Mouse (Mus musculus) ES-E14 (cell line): ENCODE results near the gene Ccr2. TPM values are rescaled to one million over a fixed set of nuclear protein-coding genes. Genes with fewer than 3 reads are reported as not detected.
"Not testable (repeated sequence)": the region's sequence is repeated elsewhere in the genome, so short reads cannot be mapped to it uniquely, and the experiment has no call there.

Experiments used
- DNase-seq: peaks from one replicate; pipeline ENCODE4 v3.0.0-alpha.2; 2013; ENCODE audit warnings: low read depth, low spot score
- H3K27ac ChIP-seq: 2 replicates; pipeline ENCODE4 v1.5.1; 2012; ENCODE audit warnings: low read depth, mild to moderate bottlenecking, low read length, moderate library complexity, mixed read lengths; ENCODE audit not compliant: poor library complexity, insufficient read depth, severe bottlenecking
- H3K36me3 ChIP-seq: 2 replicates; pipeline ENCODE4 v1.6.1; 2012; ENCODE audit warnings: mild to moderate bottlenecking, low read length, moderate library complexity, mixed read lengths; ENCODE audit not compliant: control insufficient read depth, poor library complexity, insufficient read depth, severe bottlenecking
- H3K4me1 ChIP-seq, 2 experiments: fragments of 150-350 bp in 1 of 2; sonication (generic) in 1 of 2; 2 replicates each; pipeline ENCODE4 v1.6.1; 2012; ENCODE audit warnings: low read length in 2 of 2, mild to moderate bottlenecking in 1 of 2, mixed read lengths in 1 of 2; ENCODE audit not compliant: control insufficient read depth in 2 of 2, insufficient read depth in 2 of 2, poor library complexity in 1 of 2
- H3K4me3 ChIP-seq, 2 experiments: fragments of 150-350 bp in 1 of 2; sonication (generic) in 1 of 2; 2 replicates each; pipeline ENCODE4 v1.5.1; 2012; ENCODE audit warnings: low read length in 2 of 2, low read depth in 1 of 2, mild to moderate bottlenecking in 1 of 2, mixed read lengths in 1 of 2; ENCODE audit not compliant: insufficient read depth in 1 of 2, poor library complexity in 1 of 2, severe bottlenecking in 1 of 2
- H3K9ac ChIP-seq: 2 replicates; pipeline ENCODE4 v1.6.1; 2012; ENCODE audit warnings: low read depth, mild to moderate bottlenecking, low read length, mixed read lengths; ENCODE audit not compliant: poor library complexity, insufficient read depth, severe bottlenecking
- H3K9me3 ChIP-seq: fragments of 150-350 bp; sonication (generic); 2 replicates; pipeline ENCODE4 v1.6.1; 2012; ENCODE audit warnings: low read depth, mild to moderate bottlenecking, low read length; ENCODE audit not compliant: control insufficient read depth, insufficient read depth
- CHD2 ChIP-seq: IDR thresholded peaks from 2 replicates; pipeline ENCODE4 v1.6.1; 2014; ENCODE audit warnings: mild to moderate bottlenecking, low read depth, low read length, inconsistent platforms
- HCFC1 ChIP-seq: IDR thresholded peaks from 2 replicates; pipeline ENCODE4 v1.6.1; 2012; ENCODE audit warnings: low read length, inconsistent platforms, borderline replicate concordance; ENCODE audit not compliant: insufficient read depth
- MAFK ChIP-seq: IDR thresholded peaks from 2 replicates; pipeline ENCODE4 v1.6.1; 2014; ENCODE audit warnings: mild to moderate bottlenecking, low read depth, low read length, inconsistent platforms; ENCODE audit not compliant: insufficient read depth
- ZC3H11A ChIP-seq: IDR thresholded peaks from 2 replicates; pipeline ENCODE4 v1.6.1; 2012; ENCODE audit warnings: low read depth, mild to moderate bottlenecking, inconsistent platforms, low read length, borderline replicate concordance
- ZNF384 ChIP-seq: IDR thresholded peaks from 2 replicates; pipeline ENCODE4 v1.6.1; 2012; ENCODE audit warnings: low read depth, low read length, inconsistent platforms
- in situ Hi-C, 2 experiments: fragments of 600-800 bp; cut with MboI; formaldehyde crosslinking; loops; one replicate each; pipeline ENCODE4 v1.15.1; 2025; ENCODE audit warnings: low sequenced_read_pairs in 2 of 2, inconsistent platforms in 1 of 2; ENCODE audit not compliant: unreplicated experiment in 2 of 2
- total RNA-seq: library from RNA; depleted of rRNA; stranded (reverse); fragments of 300-350 nt; gene quantifications from 2 replicates; pipeline ENCODE4 v1.2.3, GENCODE M21; 2012; rRNA removed

The Ccr2 gene
- total RNA-seq: not detected in 2 replicates

GRCm38 (mm10) chr9:124101723-124102122 is at the start of gene Ccr2:
Gene Ccr2, plus strand, starts transcription at chr9:124101950.
- no peaks in the 10 kb centered on the region for H3K36me3 ChIP-seq
- H3K9me3 ChIP-seq: no peaks in the 10 kb centered on the region
- in situ Hi-C loops: no loop called here
- no peak within 1 kb of the TSS for H3K4me3 ChIP-seq
- H3K9ac ChIP-seq: no peak within 1 kb of the TSS
- no peak within 1 kb of the TSS for H3K27ac ChIP-seq
- H3K4me1 ChIP-seq: no peaks in the 10 kb centered on the region
- no peak for DNase-seq
- TF ChIP-seq ZC3H11A (no peak), CHD2 (no peak), MAFK (no peak), ZNF384 (no peak), HCFC1 (no peak)

DNA sequence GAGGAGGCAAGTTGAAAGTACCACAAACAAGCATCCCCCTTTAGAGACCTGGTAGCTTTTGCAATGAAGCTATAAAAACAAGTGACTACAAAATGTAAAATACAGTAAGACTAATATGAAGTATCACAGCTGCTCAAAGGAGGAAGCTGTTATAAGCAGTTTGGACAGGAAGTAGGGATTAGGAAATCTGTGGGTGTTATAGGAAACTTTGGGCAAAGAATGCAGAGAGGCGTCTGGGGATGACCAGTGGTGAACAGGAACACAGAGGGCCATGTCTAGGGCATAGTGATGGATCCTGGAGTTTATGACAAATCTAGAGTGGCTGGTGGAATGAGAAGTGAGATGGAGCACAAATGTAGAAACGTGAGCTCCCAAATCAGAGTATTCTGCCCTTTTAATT is 48.2 kb upstream of the Ccr2 start:
- H3K9me3 ChIP-seq: no peaks in the 10 kb centered on the region
- in situ Hi-C loops: no loop called here

DNA sequence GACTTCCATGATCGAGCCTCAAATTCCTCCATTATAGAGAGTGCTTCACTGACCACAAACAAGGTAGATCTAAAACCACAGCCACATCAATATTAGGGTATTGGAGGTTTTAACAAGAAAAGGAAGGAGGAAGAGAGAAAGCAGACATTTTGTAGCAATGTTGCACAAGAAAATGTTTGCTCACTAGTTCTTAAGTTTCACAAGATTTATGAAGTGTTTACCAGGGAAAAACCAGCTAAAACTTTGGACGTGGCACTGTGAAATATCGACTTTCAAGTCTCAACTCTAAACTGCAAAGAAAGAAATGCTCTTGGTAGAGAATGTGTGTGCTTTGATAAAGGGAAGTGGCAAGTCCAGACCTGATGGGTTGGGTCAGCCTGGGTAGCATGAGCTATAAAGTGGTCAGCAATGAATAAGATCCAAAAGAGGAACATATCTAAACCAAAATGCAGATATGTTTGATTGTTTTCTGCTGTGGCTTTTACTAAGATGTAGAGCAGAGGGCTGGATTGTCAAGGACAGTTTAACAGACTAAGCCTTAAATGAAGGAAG is 45.5 kb upstream of the Ccr2 start:
- in situ Hi-C loops: no loop called here
- H3K9me3 ChIP-seq: no peaks in the 10 kb centered on the region
- no peak for DNase-seq
- TF ChIP-seq HCFC1 (no peak), ZC3H11A (no peak), MAFK (no peak), ZNF384 (no peak), CHD2 (no peak)
- H3K36me3 ChIP-seq: no peaks in the 10 kb centered on the region
- H3K4me1 ChIP-seq: no peaks in the 10 kb centered on the region
- H3K27ac ChIP-seq: no peak overlapping the region
- H3K4me3 ChIP-seq: no peak overlapping the region
- H3K9ac ChIP-seq: no peak overlapping the region

More for the DNA sequence above, 48.2 kb upstream of the Ccr2 start:
- no peak for DNase-seq
- no peak for TF ChIP-seq HCFC1
- no peak for TF ChIP-seq CHD2
- TF ChIP-seq MAFK: no peak
- no peak for TF ChIP-seq ZC3H11A
- Histone ChIP-seq H3K4me3 (no peak overlapping the region), H3K4me1 (no peaks in the 10 kb centered on the region), H3K36me3 (no peaks in the 10 kb centered on the region), H3K27ac (no peak overlapping the region), H3K9ac (no peak overlapping the region)

GRCm38 (mm10) chr9:124059660-124060352 is 41.9 kb upstream of the Ccr2 start:
- no peak overlapping the region for H3K9ac ChIP-seq
- no peak overlapping the region for H3K27ac ChIP-seq
- no peaks in the 10 kb centered on the region for H3K36me3 ChIP-seq
- H3K4me1 ChIP-seq: no peaks in the 10 kb centered on the region
- in situ Hi-C loops: no loop called here
- TF ChIP-seq ZNF384 (no peak), ZC3H11A (no peak), CHD2 (no peak), HCFC1 (no peak), MAFK (no peak)
- H3K9me3 ChIP-seq: no peaks in the 10 kb centered on the region
- no peak for DNase-seq
- H3K4me3 ChIP-seq: no peak overlapping the region

DNA sequence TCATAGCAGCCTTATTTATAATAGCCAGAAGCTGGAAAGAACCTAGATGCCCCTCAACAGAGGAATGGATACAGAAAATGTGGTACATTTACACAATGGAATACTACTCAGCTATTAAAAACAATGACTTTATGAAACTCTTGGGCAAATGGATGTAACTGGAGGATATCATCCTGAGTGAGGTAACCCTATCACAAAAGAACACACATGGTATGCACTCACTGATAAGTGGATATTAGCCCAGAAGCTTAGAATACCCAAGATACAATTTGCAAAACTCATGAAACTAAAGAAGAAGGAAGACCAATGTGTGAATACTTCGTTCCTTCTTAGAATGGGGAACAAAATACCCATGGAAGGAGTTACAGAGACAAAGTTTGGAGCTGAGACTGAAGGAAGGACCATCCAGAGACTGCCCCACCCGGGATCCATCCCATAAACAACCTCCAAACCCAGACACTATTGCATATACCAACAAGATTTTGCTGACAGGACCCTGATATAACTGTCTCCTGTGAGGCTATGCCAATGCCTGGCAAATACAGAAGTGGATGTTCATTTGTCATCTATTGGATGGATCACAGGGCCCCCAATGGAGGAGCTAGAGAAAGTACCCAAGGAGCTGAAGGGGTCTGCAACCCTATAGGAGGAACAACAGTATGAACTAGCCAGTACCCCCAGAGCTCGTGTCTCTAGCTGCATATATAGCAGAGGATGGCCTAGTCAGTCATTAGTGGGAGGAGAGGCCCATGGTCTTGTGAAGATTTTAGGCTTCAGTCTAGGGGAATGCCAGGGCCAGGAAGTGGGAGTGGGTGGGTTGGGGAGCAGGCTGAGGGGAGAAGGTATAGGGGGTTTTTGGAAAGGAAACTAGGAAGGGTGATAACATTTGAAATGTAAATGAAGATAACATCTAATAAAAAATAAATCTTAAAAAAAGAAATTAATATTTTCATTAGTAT is 40.0 kb upstream of the Ccr2 start:
- H3K4me3 ChIP-seq, H3K4me1 ChIP-seq, H3K9me3 ChIP-seq, DNase-seq, H3K27ac ChIP-seq, in situ Hi-C loops, H3K36me3 ChIP-seq, H3K9ac ChIP-seq: not testable (repeated sequence)
